Mouse (Mus musculus) C2C12 (cell line): Measurements from ENCODE around the gene Cdc42bpg.

Experiments
- CTCF ChIP-seq: IDR thresholded peaks from one replicate; pipeline ENCODE4 v1.5.1; 2011; ENCODE audit not compliant: control insufficient read depth, insufficient read depth, insufficient read length
- USF1 ChIP-seq: IDR thresholded peaks from one replicate; pipeline ENCODE4 v1.6.1; 2011; ENCODE audit warnings: low read depth, mild to moderate bottlenecking, control low read depth, moderate library complexity

DNA sequence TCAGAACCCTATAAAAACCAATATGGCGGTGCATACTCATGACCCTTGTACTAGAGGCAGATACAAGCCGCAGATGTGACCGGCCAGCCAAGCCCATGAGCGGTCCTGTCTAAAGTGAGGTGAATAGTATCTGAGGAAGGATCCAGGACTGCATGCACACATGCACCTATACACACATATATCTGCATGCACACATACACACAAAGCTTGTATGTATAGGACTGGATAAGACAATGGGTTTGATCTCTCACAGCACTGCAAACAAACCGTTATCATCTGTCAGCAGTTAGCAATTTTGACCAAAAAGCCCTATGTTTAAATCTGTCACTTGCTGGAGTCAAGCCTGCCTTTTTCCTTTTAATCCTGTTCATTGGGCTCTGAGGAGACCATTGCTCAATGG lies 4.1 kb upstream of the Cdc42bpg start:
- TF ChIP-seq USF1 (no peak), CTCF (no peak)
